Mouse (Mus musculus) G1E-ER4 (cell line): ENCODE data around the gene Chst14. TPM values are rescaled to one million over a fixed set of nuclear protein-coding genes. Genes with fewer than 3 reads are reported as not detected.

Source experiments
- GATA1 ChIP-seq: IDR thresholded peaks from one replicate; pipeline ENCODE4 v1.8.0; 2012; ENCODE audit warnings: low read length, inconsistent platforms
- polyA plus RNA-seq: library from polyadenylated mRNA; stranded (reverse); fragments of >175 nt; gene quantifications from 2 replicates; pipeline ENCODE4 v1.2.3, GENCODE M21; 2012

The Chst14 gene
- polyA plus RNA-seq, 1 experiment, result 9.3 TPM

- TF ChIP-seq GATA1, result no peak
These were observed 24.9 kb upstream of the Chst14 start for GRCm38 (mm10) chr2:118901175-118902031.

DNA sequence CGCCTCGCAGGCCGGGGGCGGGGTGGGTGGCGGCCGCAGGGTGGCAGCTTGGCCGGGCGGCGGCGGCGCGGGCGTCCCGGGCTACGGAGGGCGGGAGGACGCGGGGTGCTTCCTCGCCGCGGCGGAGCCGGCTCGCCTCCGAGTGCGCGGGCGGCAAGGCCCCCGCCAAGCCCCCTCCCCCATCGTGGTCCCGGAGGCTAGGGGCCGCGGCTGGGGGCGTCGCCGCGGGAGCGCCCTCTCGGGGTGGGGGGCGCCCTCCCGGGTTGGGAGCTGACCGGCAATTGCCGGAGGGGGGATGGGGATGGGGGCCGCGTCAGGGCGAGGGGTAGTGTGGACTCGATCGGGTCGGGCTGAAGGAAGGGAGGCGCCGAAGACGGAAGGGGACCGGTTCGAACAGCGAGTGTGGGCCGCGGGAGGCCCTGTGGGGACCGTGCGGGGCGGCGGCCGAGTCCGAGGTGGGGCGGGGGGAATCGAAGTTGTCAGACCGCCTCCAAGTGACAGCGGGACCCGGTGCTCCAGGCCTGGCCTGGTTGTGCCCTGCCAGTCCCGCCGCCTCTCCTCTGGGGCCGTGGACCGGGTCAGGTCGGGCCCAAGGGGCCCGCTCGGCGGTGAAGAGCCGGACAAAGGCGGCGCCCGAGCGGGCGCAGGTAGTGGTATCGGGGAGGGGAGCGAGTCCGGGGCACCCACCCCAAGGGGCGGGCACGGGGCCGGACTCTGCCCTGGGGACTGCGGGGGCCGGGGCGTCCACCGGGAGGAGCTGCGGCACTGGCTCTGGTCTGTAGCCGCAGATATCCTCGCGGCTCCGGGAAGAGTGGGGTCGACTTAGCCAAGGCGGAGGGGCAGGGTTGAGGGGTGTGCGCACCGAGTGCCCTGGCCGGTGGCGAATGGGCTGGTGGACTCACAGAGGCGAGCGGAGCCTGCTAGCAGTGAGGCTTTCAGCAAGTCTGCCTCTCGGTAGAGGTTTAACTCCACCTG is 24.0 kb upstream of the Chst14 start:
- TF ChIP-seq GATA1, result no peak

DNA sequence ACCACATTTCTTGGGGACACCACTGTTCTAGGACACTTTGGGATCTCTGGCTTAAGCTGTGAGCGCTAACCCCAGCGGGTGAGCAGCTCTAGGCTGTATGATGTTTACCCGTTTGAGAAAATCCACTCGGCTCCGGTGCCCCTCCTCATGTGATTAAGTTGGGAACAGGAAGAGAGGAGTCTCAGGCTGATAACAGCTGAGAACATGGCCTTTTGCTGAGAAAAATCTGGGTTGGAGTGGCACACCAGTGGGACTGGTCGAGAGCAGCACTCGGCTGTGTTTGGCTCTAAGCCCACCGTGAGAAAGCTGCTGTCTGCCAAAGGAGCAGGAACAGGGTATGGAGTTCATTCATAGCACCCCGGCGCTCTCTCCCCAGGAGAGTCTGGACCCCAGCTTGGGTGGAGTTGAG is 23.0 kb upstream of the Chst14 start:
- TF ChIP-seq GATA1, result no peak

- TF ChIP-seq GATA1, result no peak
These were observed 20.7 kb upstream of the Chst14 start for GRCm38 (mm10) chr2:118905433-118906117.

- no peak for TF ChIP-seq GATA1
These were observed 20.2 kb upstream of the Chst14 start for GRCm38 (mm10) chr2:118906118-118906492.

DNA sequence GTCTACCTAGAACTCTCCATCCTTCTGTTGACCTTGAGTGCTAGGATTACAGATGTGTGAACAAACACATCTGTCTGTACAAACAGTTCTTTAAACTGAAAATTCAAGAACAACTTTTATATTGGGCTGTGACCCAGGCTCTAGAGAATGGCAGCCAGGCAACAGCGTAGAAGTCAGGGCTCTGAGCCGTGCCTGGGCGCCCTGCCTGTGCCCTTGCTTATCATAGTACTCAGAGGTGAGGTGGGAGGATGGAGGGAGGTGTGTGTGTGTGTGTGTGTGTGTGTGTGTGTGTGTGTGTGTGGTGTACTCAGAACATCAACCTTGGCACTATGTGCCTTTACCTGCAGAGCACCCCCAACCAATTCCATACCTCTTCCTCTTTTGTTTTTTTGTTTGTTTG is 18.5 kb upstream of the Chst14 start:
- no peak for TF ChIP-seq GATA1

DNA sequence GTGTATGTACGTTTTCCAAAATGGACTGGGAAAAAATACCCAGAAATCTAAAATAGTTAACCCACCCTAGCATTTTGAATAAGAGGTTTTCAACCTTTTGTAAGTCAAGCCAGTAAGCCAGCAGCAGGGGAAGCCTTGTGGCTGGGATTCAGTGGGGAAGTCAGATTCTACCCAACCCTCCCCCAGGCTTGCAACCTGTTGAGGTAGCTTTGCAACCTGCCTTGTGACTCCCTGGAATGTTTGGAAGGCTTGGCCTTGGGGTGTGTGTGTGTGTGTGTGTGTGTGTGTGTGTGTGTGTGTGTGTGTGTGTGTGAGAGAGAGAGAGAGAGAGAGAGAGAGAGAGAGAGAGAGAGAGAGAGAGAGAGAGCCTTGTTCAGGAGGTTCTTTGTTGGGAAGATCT is 17.1 kb upstream of the Chst14 start:
- TF ChIP-seq GATA1, result no peak

DNA sequence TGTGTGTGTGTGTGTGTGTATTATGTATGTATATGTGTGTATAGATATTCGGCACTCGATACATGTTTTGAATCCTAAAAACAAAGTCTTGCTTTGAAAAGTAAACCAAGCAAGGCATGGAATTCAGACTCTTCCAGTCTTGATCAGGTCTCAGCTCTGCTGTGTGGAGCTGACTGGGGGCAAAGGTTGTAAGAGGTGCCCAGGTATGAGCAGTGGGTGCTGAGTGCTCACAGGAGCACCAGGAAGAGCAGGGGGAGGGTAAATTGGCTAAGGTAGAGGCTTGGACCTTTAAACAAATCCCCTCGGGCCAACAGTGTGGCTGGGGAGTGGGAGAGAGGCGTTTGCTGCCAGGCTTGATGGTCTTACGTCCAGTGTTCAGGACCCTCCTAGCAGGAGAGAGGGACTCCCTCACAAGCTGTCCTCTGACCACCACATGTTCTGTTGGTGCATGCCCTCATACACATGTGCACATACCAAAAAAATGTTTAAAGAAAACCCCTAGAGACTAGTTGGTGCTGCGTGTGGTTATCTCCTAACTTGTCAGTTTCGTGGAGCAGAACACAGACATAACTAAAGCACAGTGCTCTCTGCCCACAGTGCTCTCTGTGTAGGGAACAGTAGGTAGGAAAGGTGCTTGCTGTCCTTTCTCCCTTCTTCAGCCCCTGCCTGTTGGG is 15.6 kb upstream of the Chst14 start:
- TF ChIP-seq GATA1, result no peak

DNA sequence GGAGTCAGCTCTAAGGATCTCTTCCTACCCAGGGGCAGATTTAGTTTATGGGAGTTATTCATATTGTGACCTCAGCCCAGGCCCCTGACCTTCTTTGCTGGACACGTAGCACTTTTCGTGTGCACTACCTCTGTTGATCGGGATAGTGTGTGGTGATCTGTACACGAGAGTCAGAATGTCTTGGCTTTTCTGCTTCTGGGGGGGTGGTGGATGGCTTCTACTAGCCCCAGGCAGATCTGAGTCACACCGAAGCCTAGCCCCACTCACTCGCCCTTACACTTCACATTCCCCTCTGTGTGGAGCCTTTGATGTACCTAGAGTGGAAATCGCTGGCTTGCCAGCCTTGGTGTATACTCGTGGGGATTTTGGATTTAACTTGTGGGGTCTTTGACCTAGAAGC is 13.6 kb upstream of the Chst14 start:
- TF ChIP-seq GATA1, result no peak

DNA sequence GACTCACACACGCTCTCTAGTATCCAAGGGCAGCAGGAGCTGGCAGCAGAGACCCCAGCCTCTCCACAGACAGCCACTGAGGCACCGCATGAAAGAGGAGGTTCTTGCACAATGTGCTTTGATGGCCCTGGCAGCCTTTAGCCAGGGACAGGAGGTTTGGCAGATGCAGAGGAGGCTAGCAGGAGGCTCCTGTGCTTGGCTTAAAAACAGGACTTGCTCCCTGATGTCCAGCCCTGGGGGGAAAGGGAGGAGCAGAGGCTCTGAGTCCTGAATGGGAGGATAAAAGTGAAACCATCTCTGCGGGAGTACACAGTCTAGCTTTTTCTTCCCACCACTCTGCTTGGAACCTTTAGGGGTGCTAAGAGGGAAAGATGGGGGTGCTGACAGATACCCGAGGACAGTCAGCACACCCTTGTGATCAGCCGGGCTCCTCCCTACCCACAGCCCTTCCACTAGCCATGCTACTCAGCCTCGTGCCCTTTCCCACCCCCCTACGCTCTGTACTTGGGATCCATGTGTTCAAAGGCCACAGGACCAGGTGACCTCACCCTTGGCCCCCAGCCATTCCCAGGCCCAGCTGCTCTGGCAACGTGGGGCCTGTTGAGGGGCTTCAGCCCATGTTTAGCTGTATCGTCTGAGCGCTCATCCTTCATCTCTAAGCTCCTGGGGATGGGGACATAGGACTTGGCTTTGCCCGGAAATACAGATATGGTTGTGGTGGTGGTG is 12.6 kb upstream of the Chst14 start:
- no peak for TF ChIP-seq GATA1

- no peak for TF ChIP-seq GATA1
These were observed 11.6 kb upstream of the Chst14 start for GRCm38 (mm10) chr2:118914685-118915084.

GRCm38 (mm10) chr2:118916436-118916835 is 9.9 kb upstream of the Chst14 start:
- TF ChIP-seq GATA1, result no peak

- no peak for TF ChIP-seq GATA1
These were observed 7.8 kb upstream of the Chst14 start for GRCm38 (mm10) chr2:118918543-118918942.

DNA sequence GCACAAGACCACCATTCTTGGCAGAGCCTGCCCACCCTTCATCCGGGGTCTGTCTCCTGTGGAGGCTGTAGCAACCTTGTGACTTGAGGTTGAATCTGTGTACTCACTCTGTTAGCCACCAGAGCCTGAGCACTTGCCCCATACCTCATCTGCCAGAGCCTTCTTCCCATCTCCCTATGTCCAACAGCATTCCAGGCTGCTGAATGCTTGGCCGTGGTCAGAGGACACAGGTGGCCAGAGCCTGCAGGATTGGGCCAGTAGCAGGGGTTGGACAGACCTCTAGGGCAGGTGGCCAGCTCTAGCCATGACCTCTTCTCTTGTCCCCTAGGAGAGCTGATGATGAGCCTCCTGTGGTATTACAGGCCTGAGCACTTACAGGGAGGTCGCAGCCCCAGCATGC is 5.9 kb upstream of the Chst14 start:
- no peak for TF ChIP-seq GATA1

DNA sequence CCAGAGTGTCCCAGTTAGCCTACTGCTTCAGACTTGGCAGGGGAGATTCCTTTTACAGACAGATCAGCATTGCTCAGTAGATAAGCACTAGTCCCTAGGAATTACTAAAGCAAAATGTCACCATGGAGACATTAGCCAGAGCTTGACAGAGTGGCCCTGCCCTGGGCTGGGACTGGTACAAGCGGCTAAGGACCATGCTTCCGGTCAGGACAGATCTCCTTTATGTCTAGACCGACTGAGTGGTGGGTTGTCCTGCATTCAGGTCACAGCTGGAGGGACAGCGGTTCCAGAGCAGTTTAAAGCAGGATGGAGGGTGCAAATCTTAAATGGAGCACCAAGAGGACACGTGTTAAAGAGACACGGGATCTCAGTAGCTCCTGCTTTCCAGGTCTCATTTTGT is 344 bp upstream of the Chst14 start:
- no peak for TF ChIP-seq GATA1
